Mouse (Mus musculus) common myeloid progenitor, adult 5-6 weeks (primary cell): ENCODE measurements at regions not wholly inside any gene's neighbourhood (a gene's known extent, or its start where the extent isn't known, plus 50 kb on each side); places are given as distances from the start of the nearest gene placed in this dataset.

Experiments
- ATAC-seq: replicated peaks from 2 replicates; pipeline ENCODE4 v1.8.0; 2016; ENCODE audit warnings: low read depth, mild to moderate bottlenecking, moderate TSS enrichment, inconsistent platforms; ENCODE audit not compliant: poor library complexity, severe bottlenecking

DNA sequence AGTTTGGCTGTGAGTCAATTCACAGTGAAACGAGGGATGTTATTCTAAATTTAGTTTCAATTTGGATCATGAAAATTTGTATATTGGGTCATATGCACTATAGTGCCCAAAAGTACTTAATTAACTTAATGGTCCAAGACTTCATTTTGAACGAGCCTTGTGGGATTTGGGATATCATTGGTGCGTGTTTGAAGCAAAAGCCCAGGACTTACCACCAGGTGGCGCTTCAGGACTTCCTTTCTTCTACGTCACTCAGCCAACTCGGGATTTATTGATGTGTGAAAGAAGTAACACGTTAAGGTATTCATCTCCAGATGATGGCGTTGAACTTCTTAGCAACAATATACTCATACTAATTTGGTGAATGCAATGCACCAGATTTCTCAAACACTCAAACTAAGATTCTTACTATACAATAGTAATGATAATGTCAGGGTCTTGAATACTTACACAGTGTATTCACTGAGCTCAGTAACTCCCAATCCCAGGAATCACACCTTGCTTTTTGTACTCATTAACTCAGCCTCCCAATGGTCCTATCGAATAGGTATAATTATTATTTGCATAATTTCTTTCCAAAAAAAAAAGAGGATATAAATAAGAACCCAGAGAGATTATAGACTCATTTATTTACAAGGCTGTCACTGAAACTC is 464.0 kb upstream of the Cntn6 start:
- 0 out of 2 replicates have a peak, but pooled peaks have one; percentile 68 for ATAC-seq

DNA sequence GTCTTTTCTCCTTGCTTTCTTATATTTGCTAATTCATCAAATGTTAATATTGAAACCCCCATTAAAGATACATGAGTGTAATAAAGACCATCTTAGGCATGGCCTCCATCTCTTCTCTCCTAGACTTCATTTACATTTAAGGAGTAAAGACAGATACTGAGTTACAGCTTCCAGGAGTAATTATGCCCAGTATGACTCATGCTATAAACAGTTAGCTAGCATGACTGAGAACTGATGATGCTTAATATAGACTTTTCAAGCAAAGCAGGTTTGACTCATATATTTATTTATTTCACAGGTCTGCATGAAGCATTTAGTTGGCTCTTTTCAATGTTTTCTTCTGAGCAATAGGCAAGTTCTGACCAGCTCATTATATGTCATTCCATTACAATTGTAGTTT is 453.7 kb upstream of the Cntn6 start:
- ATAC-seq, result no peak

DNA sequence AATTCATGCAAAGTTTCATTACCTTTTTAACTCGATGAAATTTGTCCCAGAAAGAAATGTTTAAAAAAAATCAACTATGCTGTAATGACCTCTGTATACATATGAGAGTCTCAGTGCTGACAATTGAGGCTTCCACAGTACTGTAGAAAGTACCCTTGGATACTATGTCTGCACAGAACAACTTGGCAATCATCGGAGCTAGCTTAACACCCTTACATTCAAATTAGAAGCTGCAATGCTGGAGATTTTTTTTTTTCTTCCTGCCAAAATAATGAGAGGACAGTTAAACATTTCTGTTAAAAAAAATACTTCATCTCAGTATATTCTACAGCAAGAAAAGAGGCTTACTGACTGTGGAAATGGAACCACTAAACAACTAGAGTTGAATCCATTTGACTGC is 452.1 kb upstream of the Cntn6 start:
- no peak for ATAC-seq

DNA sequence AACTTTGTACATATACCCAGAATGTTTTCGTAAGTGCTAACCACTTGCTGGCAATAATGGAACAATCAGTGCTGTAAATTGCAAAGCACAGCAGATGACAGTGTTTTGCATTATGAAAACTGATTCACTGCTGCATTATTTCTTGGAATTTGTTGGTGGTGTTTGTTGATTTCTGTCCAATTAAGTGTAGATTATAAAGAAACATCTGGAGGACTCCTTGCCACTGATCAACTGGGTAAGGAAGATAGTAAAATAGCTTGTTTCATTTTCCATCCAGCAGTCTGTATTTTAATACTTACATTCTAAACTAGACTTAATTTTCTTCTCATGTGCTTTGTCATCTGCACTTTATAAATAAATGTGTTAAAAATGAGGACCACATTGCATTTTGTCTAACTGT is 436.6 kb upstream of the Cntn6 start:
- no peak for ATAC-seq

DNA sequence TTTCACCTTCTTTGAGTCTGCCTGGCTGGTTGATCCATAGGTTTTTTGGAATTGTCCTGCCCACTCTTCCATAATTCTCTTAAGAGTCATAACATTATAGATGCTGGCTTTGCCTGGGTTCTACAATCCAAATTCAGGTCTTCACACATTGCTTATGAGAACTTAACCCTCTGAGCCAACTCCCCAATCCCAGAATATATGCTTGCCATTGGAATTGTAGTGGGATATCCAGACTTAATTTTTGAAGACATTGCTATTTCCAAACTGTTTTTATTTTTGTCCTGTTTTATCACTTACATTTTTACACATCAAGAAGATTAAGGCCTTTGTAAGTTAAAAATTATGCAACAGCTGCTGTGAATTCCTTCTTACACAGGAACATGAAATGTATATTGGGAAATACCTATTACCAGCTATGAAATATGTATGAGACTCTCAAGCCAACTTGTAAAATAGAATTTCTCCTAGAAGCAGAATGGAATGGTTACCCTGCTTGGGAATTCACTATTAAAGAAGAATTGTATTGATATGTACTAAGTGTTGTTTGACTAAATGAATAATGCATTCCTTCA is 430.8 kb upstream of the Cntn6 start:
- ATAC-seq, result no peak

DNA sequence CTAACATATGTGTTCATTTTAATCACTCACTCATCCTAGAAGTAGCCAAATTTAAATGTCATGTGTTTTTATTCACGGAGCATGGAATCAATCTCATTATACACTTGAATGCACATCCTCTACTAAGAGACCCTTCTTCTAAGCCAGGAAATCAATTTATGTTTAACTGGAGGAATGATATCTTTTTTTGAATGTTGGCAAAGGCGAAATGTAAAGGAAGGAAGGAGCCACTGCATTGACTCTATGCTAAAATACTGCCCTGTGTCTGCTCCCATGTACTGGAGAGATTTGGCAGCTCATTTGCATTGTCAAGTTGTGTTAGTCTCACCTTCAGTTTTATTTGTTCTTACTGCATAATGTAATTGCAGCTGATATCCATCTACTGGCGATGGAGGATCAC is 412.0 kb upstream of the Cntn6 start:
- no peak for ATAC-seq

DNA sequence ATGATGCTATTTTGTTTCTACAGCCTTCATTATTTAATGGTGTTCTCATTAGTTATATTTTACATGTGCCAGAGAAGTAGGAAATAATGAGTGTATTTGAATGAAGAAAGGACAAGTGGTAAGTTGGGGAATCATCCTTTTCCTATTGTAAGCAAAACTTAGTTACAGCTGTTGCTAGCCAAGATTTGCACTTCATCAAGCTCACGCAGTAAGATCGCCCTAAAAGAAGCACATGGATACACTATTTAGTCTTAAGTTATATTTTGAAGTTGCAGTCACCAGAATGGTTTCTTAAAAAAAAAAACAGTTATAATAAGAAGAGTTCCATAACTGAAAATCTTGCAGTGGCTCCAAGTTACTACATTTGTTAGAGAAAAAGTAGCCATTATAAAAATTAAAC is 410.3 kb upstream of the Cntn6 start:
- ATAC-seq, result no peak

DNA sequence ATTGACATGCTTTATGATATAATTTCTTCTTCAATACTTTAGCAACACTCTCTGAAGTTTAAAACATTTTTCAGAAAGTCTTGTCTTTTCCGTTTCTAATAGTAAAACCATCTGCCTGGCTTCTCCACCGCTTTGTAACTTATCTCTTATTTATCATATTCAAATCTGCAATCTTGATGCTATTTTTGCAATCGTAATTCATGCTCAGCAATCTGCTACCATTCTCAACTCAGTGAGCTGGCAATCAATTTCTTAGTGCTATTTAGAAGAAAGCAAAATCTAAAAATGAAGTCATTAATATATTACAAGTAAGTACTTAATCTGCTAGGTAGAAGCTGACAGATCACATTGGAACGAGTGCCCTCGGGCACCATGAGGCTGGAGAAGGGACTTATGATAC is 384.2 kb upstream of the Cntn6 start:
- ATAC-seq, result no peak
